Mouse (Mus musculus) 3134 (cell line): Measurements from ENCODE around the gene Rdh1.

Source experiments
- DNase-seq: peaks from one replicate; pipeline ENCODE4 v3.0.0-alpha.2; 2011; ENCODE audit warnings: low spot score; ENCODE audit not compliant: insufficient read length; ENCODE audit errors: extremely low read depth

Rdh1 gene

GRCm38 (mm10) chr10:127759181-127760110 is at the start of gene Rdh1, which contains the start of gene Rdh16f1:
Rdh1 (plus strand) TSS chr10:127759721.
Rdh16f1 (plus strand) TSS chr10:127759787.
- no peak for DNase-seq

GRCm38 (mm10) chr10:127710331-127710730 is 49.2 kb upstream of the Rdh1 start:
- no peak for DNase-seq

GRCm38 (mm10) chr10:127712736-127713135 is 46.8 kb upstream of the Rdh1 start:
- DNase-seq, result no peak

- no peak for DNase-seq
These were observed 37.7 kb upstream of the Rdh1 start for GRCm38 (mm10) chr10:127721671-127722418.

GRCm38 (mm10) chr10:127724178-127724577 is 35.3 kb upstream of the Rdh1 start, which contains the start of gene Tac2:
Tac2 (plus strand) TSS chr10:127724478.
- no peak for DNase-seq

GRCm38 (mm10) chr10:127725136-127725535 is 34.4 kb upstream of the Rdh1 start:
- no peak for DNase-seq

GRCm38 (mm10) chr10:127728437-127728836 is 31.1 kb upstream of the Rdh1 start:
- no peak for DNase-seq

- no peak for DNase-seq
These were observed 29.1 kb upstream of the Rdh1 start for GRCm38 (mm10) chr10:127730285-127730932.

GRCm38 (mm10) chr10:127730933-127731310 is 28.6 kb upstream of the Rdh1 start:
- DNase-seq, result no peak

- no peak for DNase-seq
These were observed 28.1 kb upstream of the Rdh1 start for GRCm38 (mm10) chr10:127731397-127731796.

- DNase-seq, result no peak
These were observed 25.1 kb upstream of the Rdh1 start for GRCm38 (mm10) chr10:127734434-127734833.

- no peak for DNase-seq
These were observed 23.3 kb upstream of the Rdh1 start for GRCm38 (mm10) chr10:127736266-127736665.

- no peak for DNase-seq
These were observed 22.6 kb upstream of the Rdh1 start for GRCm38 (mm10) chr10:127736916-127737315.

- no peak for DNase-seq
These were observed 22.0 kb upstream of the Rdh1 start for GRCm38 (mm10) chr10:127737552-127737951.

GRCm38 (mm10) chr10:127738151-127738882 is 21.2 kb upstream of the Rdh1 start:
- DNase-seq, result peak; percentile 39

- peak; percentile 75 for DNase-seq
These were observed 20.3 kb upstream of the Rdh1 start, which contains the start of gene Zbtb39 for GRCm38 (mm10) chr10:127739083-127739660. Zbtb39 (plus strand) TSS chr10:127739538.

GRCm38 (mm10) chr10:127739661-127740161 is 19.8 kb upstream of the Rdh1 start:
- peak; percentile 66 for DNase-seq

- peak; percentile 42 for DNase-seq
These were observed 14.9 kb upstream of the Rdh1 start for GRCm38 (mm10) chr10:127744661-127745060.

GRCm38 (mm10) chr10:127745886-127746285 is 13.6 kb upstream of the Rdh1 start:
- no peak for DNase-seq

- DNase-seq, result no peak
These were observed 12.3 kb upstream of the Rdh1 start for GRCm38 (mm10) chr10:127747254-127747653.
